Mouse (Mus musculus) layer of hippocampus, adult 18-20 months (tissue): ENCODE data around the gene Naif1. TPM values are rescaled to one million over a fixed set of nuclear protein-coding genes. Genes with fewer than 3 reads are reported as not detected.

Source experiments
- DNase-seq, 2 experiments: peaks; one replicate each; pipeline ENCODE4 v3.0.0; 2022; ENCODE audit warnings: low spot score in 2 of 2
- long read RNA-seq: library from polyadenylated mRNA; stranded (forward); transcript quantifications from one replicate; pipeline ENCODE4 v2.0.0, GENCODE M21; 2021
- total RNA-seq, 2 experiments: library from RNA; stranded (reverse); gene quantifications; 2 replicates each; pipeline ENCODE4 v1.2.3; 2021

Naif1 gene
- 1 to 10 TPM; 4.6 to 4.8 TPM for total RNA-seq
- long read RNA-seq, full-length matches to known transcripts, result 4 of 5 reads
- long read RNA-seq, partial matches to known transcripts, result 0 of 5 reads
- long read RNA-seq, other reads (novel, unspliced or antisense), result 1 of 5 reads

GRCm38 (mm10) chr2:32449761-32450754 is at the start of gene Naif1:
Naif1 (plus strand) TSS chr2:32450457.
- peak; percentile 35 to 75 for DNase-seq

GRCm38 (mm10) chr2:32404663-32405062 is 45.6 kb upstream of the Naif1 start:
- peak; percentile 88 to 98 for DNase-seq

DNA sequence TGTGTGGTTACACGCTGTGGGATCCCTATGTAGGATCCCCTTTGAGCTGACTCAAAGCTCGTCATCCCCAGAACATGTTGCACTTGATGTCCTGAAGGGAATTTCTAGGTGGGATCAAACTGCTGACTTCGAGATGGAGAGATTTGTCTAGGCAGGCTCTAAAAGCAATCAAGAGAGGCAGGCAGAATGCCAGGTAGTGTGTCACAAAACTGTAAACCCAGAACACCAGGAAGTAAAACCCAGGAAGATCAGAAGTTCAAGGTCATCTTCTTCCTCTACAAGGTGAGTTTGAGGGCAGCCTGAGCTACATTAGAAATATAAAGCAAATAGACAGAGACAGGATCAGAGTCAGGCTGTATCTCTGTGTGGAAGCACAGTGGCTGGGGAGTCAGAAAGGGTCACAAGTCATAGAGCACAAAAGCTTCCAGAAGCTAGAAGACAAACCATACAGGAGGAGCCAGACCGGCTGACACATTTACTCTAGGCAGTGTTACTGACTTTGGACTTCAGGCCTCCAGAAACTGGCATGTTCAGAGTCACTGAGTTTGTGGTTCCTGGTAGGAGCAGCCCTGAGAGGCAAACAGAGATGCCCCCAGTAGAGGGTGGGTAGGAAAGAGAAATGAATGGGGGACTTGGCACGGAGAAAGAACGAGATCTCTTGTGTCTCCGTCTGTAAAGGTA is 43.0 kb upstream of the Naif1 start:
- DNase-seq, result no peak

DNA sequence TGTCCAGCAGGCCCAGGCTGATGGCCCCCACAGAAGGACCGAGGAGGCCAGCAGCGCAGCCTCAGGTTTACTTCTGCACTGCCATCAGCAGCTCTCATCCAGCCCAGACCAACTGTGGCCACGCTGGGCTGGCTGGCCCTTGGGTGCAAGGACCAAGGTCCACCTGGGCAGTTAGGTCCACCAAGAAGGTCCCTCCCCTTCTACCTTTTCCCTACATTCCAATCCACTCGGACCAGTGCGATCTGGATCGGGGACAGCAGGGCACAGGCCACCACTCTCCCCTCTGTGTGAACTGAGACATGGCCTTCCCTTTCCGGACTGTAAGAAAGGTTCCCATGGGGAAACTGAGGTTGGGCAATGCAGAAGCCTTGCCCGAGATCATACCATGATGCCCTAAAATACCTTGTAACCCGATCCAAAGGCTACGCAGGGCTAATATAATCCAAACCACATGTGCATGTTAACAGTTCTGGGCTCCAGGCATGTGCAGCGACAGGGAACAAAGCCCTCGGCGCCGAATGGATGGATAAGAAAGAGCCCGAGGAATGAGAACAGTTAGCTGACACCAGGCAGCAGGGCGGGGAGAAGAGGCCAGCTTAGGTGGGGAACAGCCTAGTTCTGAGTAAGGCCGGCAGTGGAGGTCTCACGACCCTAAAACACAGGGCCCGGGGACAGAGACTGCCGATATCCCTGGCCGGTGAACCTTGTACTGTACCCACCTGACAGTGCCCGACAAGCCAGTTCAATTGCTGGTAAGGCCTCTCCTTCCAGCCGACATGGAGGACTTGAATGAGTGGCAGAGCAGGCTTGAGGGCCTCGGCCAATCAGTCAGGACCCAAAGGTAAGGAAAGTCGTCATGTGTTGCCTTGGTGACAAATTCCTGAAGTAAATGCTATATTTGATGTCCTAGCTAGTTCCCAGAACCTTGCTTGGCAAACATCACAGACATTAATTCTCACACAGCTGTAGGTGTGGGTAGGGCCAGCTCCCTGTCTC is 41.5 kb upstream of the Naif1 start:
- no peak for DNase-seq

- DNase-seq, result no peak
Observed at GRCm38 (mm10) chr2:32411407-32411806, 38.9 kb upstream of the Naif1 start.

- DNase-seq, result no peak
Observed at GRCm38 (mm10) chr2:32412742-32413531, 37.3 kb upstream of the Naif1 start.

- DNase-seq, result no peak
Observed at GRCm38 (mm10) chr2:32413936-32414335, 36.3 kb upstream of the Naif1 start.

DNA sequence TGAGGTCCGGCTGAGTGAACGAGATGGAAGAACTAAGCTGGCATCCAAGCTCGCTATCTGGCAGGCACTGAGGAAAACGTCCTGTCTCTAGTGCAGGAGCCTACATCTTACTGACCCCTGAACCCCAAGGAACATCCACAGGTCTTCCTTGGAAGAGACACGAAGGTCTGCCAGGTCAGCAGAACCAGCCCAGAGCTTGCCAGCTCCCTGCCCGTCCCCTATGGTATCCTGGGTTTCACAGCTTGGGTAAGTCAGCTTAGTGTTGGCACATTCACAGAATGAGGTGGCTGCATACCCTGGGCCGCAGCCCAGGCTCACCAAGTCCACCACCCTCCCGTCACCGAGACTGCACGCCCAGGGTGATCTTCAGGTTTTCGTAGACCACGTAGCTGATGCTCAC is 34.5 kb upstream of the Naif1 start:
- no peak for DNase-seq

DNA sequence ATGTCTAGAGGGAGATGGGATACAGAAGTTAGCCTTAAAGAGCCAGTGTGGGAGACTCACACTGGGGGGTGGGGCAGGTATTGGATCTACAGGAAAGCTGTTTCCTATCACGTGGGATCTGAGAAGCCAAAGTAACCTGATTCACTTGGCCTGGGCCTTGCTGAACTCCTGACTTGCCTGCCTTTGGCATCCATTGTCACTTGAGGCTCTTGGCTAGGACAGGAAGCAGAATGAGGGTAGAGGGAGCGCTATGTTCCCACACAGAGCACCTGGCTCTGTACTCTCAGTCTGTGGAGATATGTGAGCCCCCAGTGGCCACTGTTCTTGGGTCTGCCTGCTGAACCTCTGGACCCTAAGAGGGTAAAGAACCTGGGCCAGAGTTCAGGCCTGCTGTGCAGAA is 33.7 kb upstream of the Naif1 start:
- DNase-seq, result no peak

GRCm38 (mm10) chr2:32417486-32417885 is 32.8 kb upstream of the Naif1 start:
- no peak for DNase-seq

DNA sequence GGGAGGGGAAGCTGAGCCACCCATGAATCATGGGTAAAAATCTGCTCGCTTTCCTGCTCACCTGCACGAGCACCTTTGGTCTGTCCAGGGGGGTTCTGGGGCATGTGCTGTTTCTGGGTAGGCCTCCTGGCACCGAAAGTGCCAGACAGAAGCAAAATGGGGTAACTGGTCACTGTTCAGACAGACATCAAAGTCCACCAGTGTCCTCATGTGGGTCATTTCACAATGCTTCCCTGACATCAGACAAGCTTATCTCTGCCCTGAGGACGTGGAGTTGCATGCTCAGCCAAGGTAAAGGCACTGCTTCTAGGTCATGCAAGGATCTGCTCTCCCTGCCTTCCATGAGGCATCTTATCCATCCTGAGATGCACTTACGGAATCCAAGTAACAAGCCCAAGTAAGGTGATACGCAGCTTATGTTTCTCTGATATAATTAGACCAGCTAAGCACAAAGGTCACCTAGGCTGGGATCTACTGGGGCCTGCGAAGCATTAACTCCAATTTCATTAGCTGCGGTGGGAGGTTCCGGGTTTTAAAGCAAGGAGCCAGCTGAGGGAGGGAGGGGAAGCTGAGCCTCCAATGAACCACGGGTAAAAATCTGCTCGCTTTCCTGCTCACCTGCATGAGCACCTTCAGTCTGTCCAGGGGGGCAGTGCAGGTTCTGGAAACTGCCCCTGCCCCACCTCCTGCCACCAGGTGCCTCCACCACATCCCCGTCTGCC is 31.7 kb upstream of the Naif1 start:
- DNase-seq, result no peak

DNA sequence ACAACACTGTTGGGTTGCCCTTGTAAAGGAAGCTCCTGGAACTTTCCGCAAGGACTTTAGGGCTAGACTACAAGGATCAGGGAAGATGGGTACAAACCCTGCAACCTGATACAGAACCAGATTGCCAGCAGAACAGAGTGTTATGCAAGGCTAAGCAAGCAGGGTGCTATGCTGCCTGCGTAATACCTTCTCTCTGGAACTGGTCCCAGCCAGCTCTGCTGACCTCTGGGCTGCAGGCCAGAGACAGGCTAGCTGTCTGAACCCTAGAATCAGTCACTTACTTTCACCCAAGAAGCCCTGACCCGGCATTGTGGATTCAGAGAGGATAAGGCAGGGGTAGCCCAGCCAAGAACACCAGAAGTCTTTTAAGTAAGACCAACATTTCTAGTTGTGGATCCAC is 30.9 kb upstream of the Naif1 start:
- DNase-seq, result no peak

DNA sequence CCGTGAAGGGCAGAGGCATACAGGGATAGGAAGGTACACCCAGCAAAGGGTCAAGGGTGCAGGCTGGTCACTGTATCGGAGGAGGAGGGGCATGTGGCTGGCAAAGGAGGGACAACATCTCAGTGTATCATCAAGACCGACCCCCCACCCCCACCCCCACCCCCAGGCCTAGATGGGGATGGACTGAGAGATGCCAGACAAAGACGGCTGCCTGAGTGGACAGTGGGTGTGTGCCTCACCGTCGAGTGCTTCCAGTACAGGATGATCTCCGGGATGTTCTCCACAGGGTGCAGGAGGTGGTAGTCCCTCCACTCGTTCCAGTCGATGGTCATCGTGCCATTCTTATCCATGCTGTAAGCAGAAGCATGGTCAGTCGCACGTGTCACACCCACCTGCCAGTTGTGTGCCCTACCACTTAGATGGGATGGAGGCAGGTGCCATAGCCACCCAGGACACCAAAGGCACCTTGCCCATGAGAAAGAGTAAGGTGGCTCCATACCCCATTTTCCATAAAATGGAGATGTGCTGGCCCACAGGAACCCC is 30.1 kb upstream of the Naif1 start:
- DNase-seq, result no peak

DNA sequence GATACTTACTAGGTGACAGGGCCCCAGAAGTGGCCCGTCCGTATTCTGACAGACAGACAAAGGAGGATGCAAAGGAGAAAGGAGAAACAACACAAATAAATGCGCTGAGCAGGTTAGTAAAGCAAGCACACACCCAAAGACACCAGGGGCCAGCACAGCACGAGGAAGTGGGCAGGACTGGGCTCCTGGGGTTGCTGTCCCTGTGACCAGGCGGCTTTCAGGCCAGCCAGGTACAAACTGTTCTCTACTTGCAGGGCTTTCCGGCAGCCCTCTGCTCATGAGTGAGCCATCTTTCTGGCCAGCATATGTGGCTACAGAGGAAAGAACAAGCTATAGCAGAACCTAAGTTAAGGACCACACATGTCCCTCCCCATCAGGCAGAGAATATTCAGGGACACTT is 29.6 kb upstream of the Naif1 start:
- no peak for DNase-seq

- no peak for DNase-seq
Observed at GRCm38 (mm10) chr2:32421851-32422251, 28.4 kb upstream of the Naif1 start.

GRCm38 (mm10) chr2:32423481-32424331 is 26.6 kb upstream of the Naif1 start:
- peak in 1 of 2 experiments; percentile 55 for DNase-seq

GRCm38 (mm10) chr2:32424796-32425195 is 25.5 kb upstream of the Naif1 start:
- DNase-seq, result no peak

GRCm38 (mm10) chr2:32425568-32425967 is 24.7 kb upstream of the Naif1 start:
- DNase-seq, result no peak
